Mouse (Mus musculus) ES-E14 (cell line): Measurements from ENCODE around the gene Get4. TPM values are rescaled to one million over a fixed set of nuclear protein-coding genes. Genes with fewer than 3 reads are reported as not detected.
A peak's percentile ranks its signal among the peaks of the same experiment; 100 is the strongest.

Experiments used
- DNase-seq: peaks from one replicate; pipeline ENCODE4 v3.0.0-alpha.2; 2013; ENCODE audit warnings: low read depth, low spot score
- H3K27ac ChIP-seq: 2 replicates; pipeline ENCODE4 v1.5.1; 2012; ENCODE audit warnings: low read depth, mild to moderate bottlenecking, low read length, moderate library complexity, mixed read lengths; ENCODE audit not compliant: poor library complexity, insufficient read depth, severe bottlenecking
- H3K36me3 ChIP-seq: 2 replicates; pipeline ENCODE4 v1.6.1; 2012; ENCODE audit warnings: mild to moderate bottlenecking, low read length, moderate library complexity, mixed read lengths; ENCODE audit not compliant: control insufficient read depth, poor library complexity, insufficient read depth, severe bottlenecking
- H3K4me1 ChIP-seq, 2 experiments: fragments of 150-350 bp in 1 of 2; sonication (generic) in 1 of 2; 2 replicates each; pipeline ENCODE4 v1.6.1; 2012; ENCODE audit warnings: low read length in 2 of 2, mild to moderate bottlenecking in 1 of 2, mixed read lengths in 1 of 2; ENCODE audit not compliant: control insufficient read depth in 2 of 2, insufficient read depth in 2 of 2, poor library complexity in 1 of 2
- H3K4me3 ChIP-seq, 2 experiments: fragments of 150-350 bp in 1 of 2; sonication (generic) in 1 of 2; 2 replicates each; pipeline ENCODE4 v1.5.1; 2012; ENCODE audit warnings: low read length in 2 of 2, low read depth in 1 of 2, mild to moderate bottlenecking in 1 of 2, mixed read lengths in 1 of 2; ENCODE audit not compliant: insufficient read depth in 1 of 2, poor library complexity in 1 of 2, severe bottlenecking in 1 of 2
- H3K9ac ChIP-seq: 2 replicates; pipeline ENCODE4 v1.6.1; 2012; ENCODE audit warnings: low read depth, mild to moderate bottlenecking, low read length, mixed read lengths; ENCODE audit not compliant: poor library complexity, insufficient read depth, severe bottlenecking
- H3K9me3 ChIP-seq: fragments of 150-350 bp; sonication (generic); 2 replicates; pipeline ENCODE4 v1.6.1; 2012; ENCODE audit warnings: low read depth, mild to moderate bottlenecking, low read length; ENCODE audit not compliant: control insufficient read depth, insufficient read depth
- CHD2 ChIP-seq: IDR thresholded peaks from 2 replicates; pipeline ENCODE4 v1.6.1; 2014; ENCODE audit warnings: mild to moderate bottlenecking, low read depth, low read length, inconsistent platforms
- HCFC1 ChIP-seq: IDR thresholded peaks from 2 replicates; pipeline ENCODE4 v1.6.1; 2012; ENCODE audit warnings: low read length, inconsistent platforms, borderline replicate concordance; ENCODE audit not compliant: insufficient read depth
- MAFK ChIP-seq: IDR thresholded peaks from 2 replicates; pipeline ENCODE4 v1.6.1; 2014; ENCODE audit warnings: mild to moderate bottlenecking, low read depth, low read length, inconsistent platforms; ENCODE audit not compliant: insufficient read depth
- ZC3H11A ChIP-seq: IDR thresholded peaks from 2 replicates; pipeline ENCODE4 v1.6.1; 2012; ENCODE audit warnings: low read depth, mild to moderate bottlenecking, inconsistent platforms, low read length, borderline replicate concordance
- ZNF384 ChIP-seq: IDR thresholded peaks from 2 replicates; pipeline ENCODE4 v1.6.1; 2012; ENCODE audit warnings: low read depth, low read length, inconsistent platforms
- in situ Hi-C, 2 experiments: fragments of 600-800 bp; cut with MboI; formaldehyde crosslinking; loops; one replicate each; pipeline ENCODE4 v1.15.1; 2025; ENCODE audit warnings: low sequenced_read_pairs in 2 of 2, inconsistent platforms in 1 of 2; ENCODE audit not compliant: unreplicated experiment in 2 of 2
- total RNA-seq: library from RNA; depleted of rRNA; stranded (reverse); fragments of 300-350 nt; gene quantifications from 2 replicates; pipeline ENCODE4 v1.2.3, GENCODE M21; 2012; rRNA removed

Get4 gene
- total RNA-seq, result 140 and 149 TPM in 2 replicates

GRCm38 (mm10) chr5:139252081-139252909 is at the start of gene Get4:
Get4 (plus strand) TSS chr5:139252324.
- Histone ChIP-seq H3K4me3 (peak within 1 kb of the TSS; percentile 90 to 92), H3K9ac (peak within 1 kb of the TSS; percentile 97), H3K27ac (peak within 1 kb of the TSS; percentile 88), H3K36me3 (peaks cover 26% of the 10 kb centered on the region), H3K9me3 (no peaks in the 10 kb centered on the region), H3K4me1 (peaks cover 4 to 8% of the 10 kb centered on the region in 2 experiments; a peak in 2 of 4 replicates)
- DNase-seq, result peak; percentile 99
- TF ChIP-seq ZC3H11A (no peak), MAFK (no peak), HCFC1 (peak; percentile 74), CHD2 (peak; percentile 98), ZNF384 (no peak)
- in situ Hi-C loops, result no loop called here

GRCm38 (mm10) chr5:139203312-139203711 is 48.8 kb upstream of the Get4 start:
- no peak overlapping the region for H3K4me3 ChIP-seq
- no peak for DNase-seq
- no peak overlapping the region for H3K9ac ChIP-seq
- no peaks in the 10 kb centered on the region for H3K9me3 ChIP-seq
- no peaks in the 10 kb centered on the region; the same call in 1 of the 2 replicates for H3K36me3 ChIP-seq
- in situ Hi-C loops, result no loop called here
- H3K27ac ChIP-seq, result no peak overlapping the region
- H3K4me1 ChIP-seq, result peaks cover 4 to 18% of the 10 kb centered on the region in 2 experiments
- no peak for TF ChIP-seq MAFK
- TF ChIP-seq CHD2, result no peak
- TF ChIP-seq ZNF384, result no peak
- no peak for TF ChIP-seq ZC3H11A
- no peak for TF ChIP-seq HCFC1

GRCm38 (mm10) chr5:139206081-139206480 is 46.0 kb upstream of the Get4 start:
- peaks cover 2 to 16% of the 10 kb centered on the region in 2 experiments; a peak in 3 of 4 replicates for H3K4me1 ChIP-seq
- peaks cover 8% of the 10 kb centered on the region; the same call in 1 of the 2 replicates for H3K36me3 ChIP-seq
- DNase-seq, result no peak
- no peak overlapping the region for H3K27ac ChIP-seq
- H3K4me3 ChIP-seq, result no peak overlapping the region
- in situ Hi-C loops, result no loop called here
- no peaks in the 10 kb centered on the region for H3K9me3 ChIP-seq
- H3K9ac ChIP-seq, result no peak overlapping the region
- TF ChIP-seq MAFK (no peak), CHD2 (no peak), ZNF384 (no peak), ZC3H11A (no peak), HCFC1 (no peak)

GRCm38 (mm10) chr5:139206525-139206924 is 45.6 kb upstream of the Get4 start:
- no peak overlapping the region for H3K27ac ChIP-seq
- H3K9ac ChIP-seq, result no peak overlapping the region
- peaks cover 2 to 16% of the 10 kb centered on the region in 2 experiments; a peak in 3 of 4 replicates for H3K4me1 ChIP-seq
- H3K36me3 ChIP-seq, result peaks cover 8% of the 10 kb centered on the region; the same call in 1 of the 2 replicates
- no peak for DNase-seq
- H3K4me3 ChIP-seq, result no peak overlapping the region
- TF ChIP-seq CHD2 (no peak), ZNF384 (no peak), HCFC1 (no peak)
- in situ Hi-C loops, result no loop called here
- no peaks in the 10 kb centered on the region for H3K9me3 ChIP-seq
